Mouse (Mus musculus) cerebellum, adult 2 months (tissue): ENCODE measurements around the gene Crim1. TPM values are rescaled to one million over a fixed set of nuclear protein-coding genes. Genes with fewer than 3 reads are reported as not detected.

Source experiments
- DNase-seq, 2 experiments: peaks; one replicate each; pipeline ENCODE4 v3.0.0; 2021
- H3K27ac ChIP-seq: fragments of 200-500 bp; 2 replicates; pipeline ENCODE4 v1.5.1; 2012; ENCODE audit warnings: low read length, control low read depth, inconsistent platforms; ENCODE audit not compliant: insufficient read depth
- H3K27me3 ChIP-seq: fragments of 200-500 bp; 2 replicates; pipeline ENCODE4 v1.6.1; 2012; ENCODE audit warnings: inconsistent platforms, mild to moderate bottlenecking, low read length, moderate library complexity; ENCODE audit not compliant: control insufficient read depth, insufficient read depth
- H3K4me1 ChIP-seq: fragments of 200-500 bp; 2 replicates; pipeline ENCODE4 v1.6.1; 2011; ENCODE audit warnings: low read length; ENCODE audit not compliant: control insufficient read depth, insufficient read depth
- H3K4me3 ChIP-seq: fragments of 200-500 bp; replicated peaks from 2 replicates; pipeline ENCODE3; 2011; ENCODE audit warnings: mild to moderate bottlenecking, low read depth, low read length, control low read depth; ENCODE audit not compliant: insufficient read depth
- CTCF ChIP-seq: fragments of 200-500 bp; IDR thresholded peaks from 2 replicates; pipeline ENCODE4 v1.5.1; 2011; ENCODE audit warnings: low read depth, mild to moderate bottlenecking, control low read depth, low read length, moderate library complexity, borderline replicate concordance; ENCODE audit not compliant: insufficient read depth
- POLR2A ChIP-seq: fragments of 200-500 bp; IDR thresholded peaks from 2 replicates; pipeline ENCODE4 v1.6.1; 2011; ENCODE audit warnings: low read length, control low read depth, borderline replicate concordance; ENCODE audit not compliant: insufficient read depth
- WGBS: fragments of 180-500 bp; shearing (Covaris S2); methylation state at CpG from one replicate; pipeline ENCODE4 v1.1.7; 2018; 5-methylcytosine and 5-hydroxymethylcytosine counted together
- polyA plus RNA-seq: library from polyadenylated mRNA; depleted of rRNA; stranded (reverse); fragments of >200 nt; gene quantifications from 2 replicates; pipeline ENCODE4 v1.2.3, GENCODE M21; 2012

The Crim1 gene
- polyA plus RNA-seq, 1 experiment: 34.4 TPM

DNA sequence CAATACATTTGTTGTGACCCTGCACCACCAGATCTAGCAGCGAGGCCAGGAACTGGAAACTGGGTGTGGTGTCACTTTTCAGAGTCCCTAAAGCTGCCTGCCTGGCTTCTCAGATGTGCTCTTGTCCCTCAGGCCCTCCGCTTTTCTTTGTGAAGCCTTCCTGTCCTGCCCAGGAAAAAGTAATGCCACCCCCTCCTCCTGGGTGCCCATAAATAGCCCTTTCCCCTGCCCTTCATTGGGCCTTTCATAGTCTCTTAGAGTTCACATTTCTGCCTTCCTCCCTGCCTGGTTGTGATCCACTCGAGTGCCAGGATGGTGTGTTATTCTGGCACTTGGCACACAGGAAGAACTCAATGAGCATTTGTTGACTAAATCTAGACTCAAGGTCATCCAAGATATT is 16.5 kb downstream of the Crim1 start:
- no peak overlapping the region for H3K27ac ChIP-seq
- TF ChIP-seq POLR2A (no peak), CTCF (no peak)
- H3K4me1 ChIP-seq: peaks cover 4% of the 10 kb centered on the region; the same call in 1 of the 2 replicates
- no peaks in the 10 kb centered on the region for H3K27me3 ChIP-seq
- DNase-seq: no peak
- 70% methylated on average over 3 of the region's 3 CpGs for WGBS
- no peak overlapping the region for H3K4me3 ChIP-seq

DNA sequence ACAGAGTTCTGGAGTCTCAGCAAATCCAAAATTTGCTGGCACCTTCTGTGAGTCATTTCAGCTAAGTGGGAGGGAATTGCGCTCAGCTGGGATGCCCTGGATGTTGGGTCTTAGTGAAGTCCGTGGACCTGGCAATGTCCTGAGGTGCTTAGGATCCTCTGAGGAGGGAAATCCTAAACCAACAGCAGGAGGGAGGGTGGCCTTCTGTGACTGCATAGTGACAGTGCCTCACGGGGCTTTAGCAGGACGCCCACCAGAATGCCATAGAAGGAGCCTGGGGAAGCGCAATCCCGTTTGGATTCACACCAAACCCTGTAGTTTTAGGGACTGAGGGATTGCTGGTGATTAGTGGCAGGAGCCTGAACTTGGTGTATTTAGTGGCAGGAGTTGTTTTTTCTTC is 17.4 kb downstream of the Crim1 start:
- WGBS: 64% methylated on average over 6 of the region's 6 CpGs

DNA sequence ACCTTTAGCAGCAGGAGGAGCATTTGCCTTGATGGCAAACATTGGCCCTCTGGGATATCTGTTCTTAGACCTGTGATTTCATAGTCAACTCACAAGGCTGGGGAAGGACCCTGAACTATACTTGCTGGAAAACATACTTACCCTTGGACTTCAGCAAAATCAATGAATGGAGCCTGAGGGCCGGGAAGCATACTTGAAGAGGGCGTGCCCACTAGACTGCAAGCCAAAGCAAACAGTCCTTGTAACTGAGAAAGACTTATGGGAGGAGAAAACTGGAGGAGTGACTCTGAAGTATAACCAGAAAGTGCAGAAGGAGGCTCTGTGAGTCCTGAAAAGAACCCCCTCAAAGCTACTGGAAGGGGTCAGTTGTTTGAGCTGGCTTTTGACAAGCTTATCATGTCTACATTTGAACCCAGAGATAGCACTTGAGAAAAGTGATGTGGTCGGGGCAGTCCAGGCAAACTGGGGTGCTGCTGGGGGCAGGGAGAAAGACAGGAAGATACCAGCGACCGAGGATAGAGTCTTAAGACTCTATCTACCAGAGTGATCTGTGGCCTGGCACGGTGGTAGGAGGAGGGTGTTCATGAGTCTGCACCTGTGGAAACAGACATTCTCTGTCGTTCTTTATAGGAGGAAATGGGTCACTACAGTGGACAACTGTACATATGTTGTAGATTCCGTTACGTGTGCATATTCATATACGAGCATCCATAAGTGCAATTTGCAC is 18.6 kb downstream of the Crim1 start:
- Histone ChIP-seq H3K27ac (no peak overlapping the region), H3K27me3 (no peaks in the 10 kb centered on the region), H3K4me1 (peaks cover 7% of the 10 kb centered on the region; the same call in 1 of the 2 replicates), H3K4me3 (no peak overlapping the region)
- no peak for DNase-seq
- TF ChIP-seq POLR2A: no peak
- no peak for TF ChIP-seq CTCF
- WGBS: 96% methylated on average over 10 of the region's 10 CpGs

More for the DNA sequence above, 17.4 kb downstream of the Crim1 start:
- Histone ChIP-seq H3K27me3 (no peaks in the 10 kb centered on the region), H3K4me1 (peaks cover 7% of the 10 kb centered on the region; the same call in 1 of the 2 replicates), H3K4me3 (no peak overlapping the region), H3K27ac (no peak overlapping the region)
- no peak for TF ChIP-seq CTCF
- TF ChIP-seq POLR2A: no peak
- no peak for DNase-seq

GRCm38 (mm10) chr17:78221007-78221642 is 21.1 kb downstream of the Crim1 start:
- no peak overlapping the region for H3K4me3 ChIP-seq

GRCm38 (mm10) chr17:78221860-78222259 is 21.8 kb downstream of the Crim1 start:
- peaks cover 7% of the 10 kb centered on the region; the same call in 1 of the 2 replicates for H3K4me1 ChIP-seq
- no peaks in the 10 kb centered on the region; the same call in 1 of the 2 replicates for H3K27me3 ChIP-seq
- no peak overlapping the region for H3K27ac ChIP-seq
- no peak overlapping the region for H3K4me3 ChIP-seq
- WGBS: 98% methylated on average over 1 of the region's 1 CpGs
- no peak for DNase-seq
- TF ChIP-seq POLR2A (no peak), CTCF (no peak)

More at GRCm38 (mm10) chr17:78221007-78221642, 21.1 kb downstream of the Crim1 start:
- TF ChIP-seq POLR2A (no peak), CTCF (no peak)
- DNase-seq: peak; percentile 33 to 36
- Histone ChIP-seq H3K27ac (no peak overlapping the region), H3K4me1 (peaks cover 7% of the 10 kb centered on the region; the same call in 1 of the 2 replicates), H3K27me3 (no peaks in the 10 kb centered on the region; the same call in 1 of the 2 replicates)
- WGBS: 31% methylated on average over 8 of the region's 8 CpGs

- Histone ChIP-seq H3K27me3 (no peaks in the 10 kb centered on the region; the same call in 1 of the 2 replicates), H3K4me3 (no peak overlapping the region), H3K4me1 (peaks cover 7% of the 10 kb centered on the region; the same call in 1 of the 2 replicates), H3K27ac (no peak overlapping the region)
- TF ChIP-seq CTCF: no peak
- TF ChIP-seq POLR2A: no peak
- WGBS: 75% methylated on average over 10 of the region's 10 CpGs
- DNase-seq: no peak
These were observed 23.9 kb downstream of the Crim1 start for GRCm38 (mm10) chr17:78223988-78224387.

GRCm38 (mm10) chr17:78225547-78225946 is 25.5 kb downstream of the Crim1 start:
- peaks cover 7% of the 10 kb centered on the region; the same call in 1 of the 2 replicates for H3K4me1 ChIP-seq
- no peak for TF ChIP-seq CTCF
- no peak for TF ChIP-seq POLR2A

More at GRCm38 (mm10) chr17:78225547-78225946, 25.5 kb downstream of the Crim1 start:
- DNase-seq: no peak
- H3K4me3 ChIP-seq: no peak overlapping the region
- WGBS: 87% methylated on average over 5 of the region's 5 CpGs
- H3K27ac ChIP-seq: no peak overlapping the region
- no peaks in the 10 kb centered on the region; the same call in 1 of the 2 replicates for H3K27me3 ChIP-seq
